Mouse (Mus musculus) bone marrow macrophage, adult 2 months (primary cell): ENCODE results near the gene Rhot1.

Experiments used
- CTCF ChIP-seq: IDR thresholded peaks from 2 replicates; pipeline ENCODE4 v1.5.1; 2012; ENCODE audit warnings: low read depth, mild to moderate bottlenecking, low read length, moderate library complexity
- POLR2A ChIP-seq: IDR thresholded peaks from 2 replicates; pipeline ENCODE4 v1.6.1; 2012; ENCODE audit warnings: mild to moderate bottlenecking, low read depth, low read length, borderline replicate concordance

GRCm38 (mm10) chr11:80311271-80311670 is 102.5 kb downstream of the Rhot1 start:
- TF ChIP-seq CTCF, result no peak
- no peak for TF ChIP-seq POLR2A
